Mouse (Mus musculus) bone marrow macrophage, adult 2 months (primary cell): Measurements from ENCODE around the gene Tmem177.

Experiments used
- CTCF ChIP-seq: IDR thresholded peaks from 2 replicates; pipeline ENCODE4 v1.5.1; 2012; ENCODE audit warnings: low read depth, mild to moderate bottlenecking, low read length, moderate library complexity
- POLR2A ChIP-seq: IDR thresholded peaks from 2 replicates; pipeline ENCODE4 v1.6.1; 2012; ENCODE audit warnings: mild to moderate bottlenecking, low read depth, low read length, borderline replicate concordance

GRCm38 (mm10) chr1:119950086-119950485 lies 37.1 kb upstream of the Tmem177 start:
- TF ChIP-seq POLR2A (no peak), CTCF (no peak)
